Mouse (Mus musculus): ENCODE measurements at regions not wholly inside any gene's neighbourhood (a gene's known extent, or its start where the extent isn't known, plus 50 kb on each side); places are given as distances from the start of the nearest gene placed in this dataset.
A peak's percentile ranks its signal among the peaks of the same experiment; 100 is the strongest.

DNA sequence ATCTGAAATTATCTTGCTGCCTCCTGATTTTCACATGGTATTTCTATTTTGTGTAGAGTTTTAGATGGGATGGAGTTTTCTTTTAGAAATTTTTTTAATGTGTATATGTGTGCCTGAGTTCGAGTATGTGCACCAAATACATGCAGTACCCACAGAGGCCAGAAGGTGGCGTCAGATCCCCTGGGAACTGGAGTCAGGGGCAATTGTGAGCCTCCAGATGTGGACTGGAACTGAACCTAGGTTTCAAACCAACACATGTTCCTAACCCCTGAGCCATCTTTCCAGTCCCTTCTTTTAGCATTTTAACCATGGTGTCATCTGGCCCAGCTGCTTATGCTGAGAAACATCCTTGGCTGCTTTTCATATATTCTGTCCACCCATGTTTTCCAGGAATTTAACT, 274.9 kb downstream of the 3100002H09Rik start:
- TF ChIP-seq CTCF (IDR thresholded peaks at IDR 0.05; ENCODE audit: control insufficient read depth, insufficient read depth, insufficient replicate concordance, low read depth, low read length) (peak; percentile 80; the same call in 1 of the 2 replicates), POLR2A (IDR thresholded peaks at IDR 0.05; ENCODE audit: control insufficient read depth, low read depth, low read length) (no peak)

Measured in testis, adult 2 months (tissue).